Comparison of ENCODE assay signal across 28 mouse cellular contexts in genomic region chr2:71704309-71704708, GRCm38 (mm10). TPM values are rescaled to one million over a fixed set of nuclear protein-coding genes. Genes with fewer than 3 reads are reported as not detected.
DNase-seq lines count a peak whose midpoint lies in the region; ATAC-seq lines count a peak whose summit lies in the region.
"Had no signal": no experiment of that assay in that cellular context is flagged by ENCODE, and none has a peak within 500 bp of the region (broad histone marks: within the 10 kb centered on the region; RNA-seq: fewer than 3 reads in every experiment).

No protein-coding gene starts in this region.

- no peak overlapping the region for H3K4me3 ChIP-seq in forebrain, embryonic 10.5 days
- H3K4me3 ChIP-seq in forebrain, embryonic 12.5 days (replicated peaks): no peak overlapping the region
- H3K4me3 ChIP-seq in limb, embryonic 10.5 days: no peak overlapping the region
- H3K4me3 ChIP-seq: embryonic facial prominence, embryonic 12.5 days; embryonic facial prominence, embryonic 15.5 days; forebrain, embryonic 13.5 days; hindbrain, embryonic 10.5 days; hindbrain, embryonic 13.5 days had no signal

- WGBS in forebrain, embryonic 10.5 days: 53% methylated on average over 5 of the region's 5 CpGs
- 25% methylated on average over 5 of the region's 5 CpGs for WGBS in forebrain, embryonic 12.5 days
- 74% methylated on average over 5 of the region's 5 CpGs for WGBS in limb, embryonic 10.5 days

- 0 out of 2 replicates have a peak, but pooled peaks cover 8% of the 10 kb centered on the region for H3K27me3 ChIP-seq in forebrain, embryonic 10.5 days (ENCODE audit: poor library complexity, severe bottlenecking)
- no peaks in the 10 kb centered on the region for H3K27me3 ChIP-seq in forebrain, embryonic 12.5 days
- H3K27me3 ChIP-seq in limb, embryonic 10.5 days (ENCODE audit: low read depth, poor library complexity, severe bottlenecking): no peaks in the 10 kb centered on the region
- H3K27me3 ChIP-seq: embryonic facial prominence, embryonic 12.5 days; embryonic facial prominence, embryonic 15.5 days; forebrain, embryonic 13.5 days; hindbrain, embryonic 13.5 days; Patski had no signal

- H3K27ac ChIP-seq in forebrain, embryonic 10.5 days: peak overlapping the region; percentile 48
- no peak overlapping the region for H3K27ac ChIP-seq in forebrain, embryonic 12.5 days
- H3K27ac ChIP-seq in limb, embryonic 10.5 days: 0 out of 2 replicates have a peak overlapping the region, but pooled peaks have one; percentile 39
- H3K27ac ChIP-seq: embryonic facial prominence, embryonic 12.5 days; embryonic facial prominence, embryonic 15.5 days; forebrain, embryonic 13.5 days; hindbrain, embryonic 13.5 days had no signal

- peaks cover 17% of the 10 kb centered on the region for H3K4me1 ChIP-seq in forebrain, embryonic 10.5 days
- H3K4me1 ChIP-seq in forebrain, embryonic 12.5 days: peaks cover 11% of the 10 kb centered on the region
- 0 out of 2 replicates have a peak, but pooled peaks cover 5% of the 10 kb centered on the region for H3K4me1 ChIP-seq in limb, embryonic 10.5 days
- H3K4me1 ChIP-seq: embryonic facial prominence, embryonic 12.5 days had no signal

- DNase-seq in forebrain, embryonic 10.5 days (ENCODE audit: extremely low spot score, low spot score): no peak
- DNase-seq in retina, postnatal 1 day: peak; percentile 33
- DNase-seq in retina, embryonic 14.5 days (ENCODE audit: low spot score): no peak
- peak; percentile 55 for DNase-seq in WW6 (ENCODE audit: low read depth, low spot score)
- no peak for DNase-seq in limb, embryonic 10.5 days (ENCODE audit: low spot score)
- no peak for DNase-seq in testis, postnatal 10 days (ENCODE audit: low spot score)
- DNase-seq in right cerebral cortex, postnatal 10 days (ENCODE audit: low spot score in 2 of 2): no peak
- DNase-seq: adrenal gland, postnatal 10 days; adrenal gland, postnatal 36 days; cerebellum, adult 11 months; cerebellum, adult 2 months; cerebellum, adult 9-11 months; cerebellum, postnatal 25 days; gastrocnemius, postnatal 10 days; gastrocnemius, postnatal 36 days; heart, postnatal 36 days; kidney, adult 18-20 months had no signal

- no peak overlapping the region for H3K4me2 ChIP-seq in forebrain, embryonic 12.5 days
- H3K4me2 ChIP-seq: embryonic facial prominence, embryonic 12.5 days; embryonic facial prominence, embryonic 15.5 days; forebrain, embryonic 13.5 days; heart, embryonic 11.5 days; hindbrain, embryonic 13.5 days had no signal

- no peak for ATAC-seq in forebrain, embryonic 12.5 days (ENCODE audit: low FRiP score)
- ATAC-seq: forebrain, embryonic 13.5 days; forebrain, embryonic 16.5 days; hindbrain, embryonic 16.5 days; intestine, embryonic 16.5 days; Patski had no signal

- H3K9ac ChIP-seq in forebrain, embryonic 12.5 days: no peak overlapping the region
- H3K9ac ChIP-seq: embryonic facial prominence, embryonic 12.5 days; embryonic facial prominence, embryonic 15.5 days; forebrain, embryonic 13.5 days; hindbrain, embryonic 13.5 days had no signal

- no peaks in the 10 kb centered on the region for H3K9me3 ChIP-seq in forebrain, embryonic 10.5 days
- H3K9me3 ChIP-seq in forebrain, embryonic 12.5 days: 0 out of 2 replicates have a peak, but pooled peaks cover 3% of the 10 kb centered on the region
- no peaks in the 10 kb centered on the region for H3K9me3 ChIP-seq in limb, embryonic 10.5 days (replicated peaks)
- H3K9me3 ChIP-seq: embryonic facial prominence, embryonic 12.5 days; embryonic facial prominence, embryonic 15.5 days; forebrain, embryonic 13.5 days; hindbrain, embryonic 13.5 days had no signal

- H3K36me3 ChIP-seq in forebrain, embryonic 10.5 days (replicated peaks): no peaks in the 10 kb centered on the region
- H3K36me3 ChIP-seq in forebrain, embryonic 12.5 days (replicated peaks): no peaks in the 10 kb centered on the region
- H3K36me3 ChIP-seq in limb, embryonic 10.5 days: no peaks in the 10 kb centered on the region
- H3K36me3 ChIP-seq: embryonic facial prominence, embryonic 12.5 days; embryonic facial prominence, embryonic 15.5 days; hindbrain, embryonic 10.5 days; hindbrain, embryonic 13.5 days had no signal

RNA-seq across cellular contexts. Expression of gene Itga6, which starts 41.1 kb away (rescaled TPM):
- 45.7 and 47.9 TPM in 2 replicates for polyA plus RNA-seq in forebrain, embryonic 10.5 days (2016; fragmentation: Nextera tagmentation; extraction: Ambion mirVana)
- 47.1 and 48.3 TPM in 2 replicates for polyA plus RNA-seq in forebrain, embryonic 12.5 days (2016; fragmentation: Nextera tagmentation; extraction: Ambion mirVana)
- polyA plus RNA-seq in limb, embryonic 10.5 days (2016; fragmentation: Nextera tagmentation; extraction: Ambion mirVana): 19.1 and 22.3 TPM in 2 replicates

Comparison
In these comparisons a context has a peak if more than half of its experiments do, and no peak if none do; other contexts are left out.
1. DNase-seq: peak in retina, postnatal 1 day (single experiment) and WW6 (single experiment); none in forebrain, embryonic 10.5 days (single experiment), retina, embryonic 14.5 days (single experiment), limb, embryonic 10.5 days (single experiment), testis, postnatal 10 days (single experiment) and right cerebral cortex, postnatal 10 days (0 of 2).